Mouse (Mus musculus) G1E (cell line): ENCODE results near the gene Slc1a4. TPM values are rescaled to one million over a fixed set of nuclear protein-coding genes. Genes with fewer than 3 reads are reported as not detected.

Source experiments
- ATAC-seq: 2 replicates; pipeline ENCODE4 v1.8.0; 2016; ENCODE audit warnings: mild to moderate bottlenecking; ENCODE audit not compliant: insufficient number of reproducible peaks, poor library complexity, low FRiP score, severe bottlenecking; ENCODE audit errors: extremely low read depth
- DNase-seq: peaks from one replicate; pipeline ENCODE4 v3.0.0; 2012; ENCODE audit warnings: low spot score
- H3K27me3 ChIP-seq: 2 replicates; pipeline ENCODE4 v1.6.1; 2012; ENCODE audit warnings: mild to moderate bottlenecking, low read length, inconsistent platforms; ENCODE audit not compliant: insufficient read depth
- H3K36me3 ChIP-seq: replicated peaks from 2 replicates; pipeline ENCODE3; 2012; ENCODE audit warnings: mild to moderate bottlenecking, inconsistent platforms
- H3K4me1 ChIP-seq: 2 replicates; pipeline ENCODE4 v1.6.1; 2012; ENCODE audit warnings: low read depth, low read length, inconsistent platforms, mixed read lengths; ENCODE audit not compliant: insufficient read depth
- H3K4me3 ChIP-seq: 2 replicates; pipeline ENCODE4 v1.5.1; 2012; ENCODE audit warnings: low read depth, mild to moderate bottlenecking, inconsistent platforms, low read length, moderate library complexity, mixed read lengths
- H3K9me3 ChIP-seq: replicated peaks from 2 replicates; pipeline ENCODE4 v1.6.1; 2012; ENCODE audit warnings: inconsistent platforms
- CTCF ChIP-seq: IDR thresholded peaks from 2 replicates; pipeline ENCODE4 v1.5.1; 2012; ENCODE audit warnings: low read depth, low read length, inconsistent platforms, mixed read lengths
- GATA1 ChIP-seq: IDR thresholded peaks from 2 replicates; pipeline ENCODE4 v1.6.1; 2012; ENCODE audit warnings: borderline replicate concordance, low read length, inconsistent platforms, mixed read lengths
- GATA2 ChIP-seq: IDR thresholded peaks from 2 replicates; pipeline ENCODE4 v1.6.1; 2012; ENCODE audit warnings: low read depth, low read length, inconsistent platforms, borderline replicate concordance
- POLR2AphosphoS5 ChIP-seq: IDR thresholded peaks from 2 replicates; pipeline ENCODE4 v1.6.1; 2012; ENCODE audit warnings: low read depth, low read length, inconsistent platforms; ENCODE audit not compliant: insufficient replicate concordance
- TAL1 ChIP-seq: conservative IDR thresholded peaks from 2 replicates; pipeline ENCODE4 v1.6.1; 2012; ENCODE audit warnings: low read depth, low read length, inconsistent platforms, mixed read lengths
- polyA plus RNA-seq: library from polyadenylated mRNA; stranded (reverse); fragments of >175 nt; gene quantifications from 2 replicates; pipeline ENCODE4 v1.2.3, GENCODE M21; 2012
- total RNA-seq, 2 experiments: library from RNA; stranded (forward) in 1 of 2; stranded (reverse) in 1 of 2; fragments of 200-1000 nt in 1 of 2; fragments of >200 nt in 1 of 2; fragmentation: Nextera tagmentation in 1 of 2; gene quantifications; 2 replicates each; pipeline ENCODE4 v1.2.3; 2014 to 2017

The Slc1a4 gene
- total and polyA plus RNA-seq, 3 experiments = 0.71 to 7.2 (median 6.1) TPM

DNA sequence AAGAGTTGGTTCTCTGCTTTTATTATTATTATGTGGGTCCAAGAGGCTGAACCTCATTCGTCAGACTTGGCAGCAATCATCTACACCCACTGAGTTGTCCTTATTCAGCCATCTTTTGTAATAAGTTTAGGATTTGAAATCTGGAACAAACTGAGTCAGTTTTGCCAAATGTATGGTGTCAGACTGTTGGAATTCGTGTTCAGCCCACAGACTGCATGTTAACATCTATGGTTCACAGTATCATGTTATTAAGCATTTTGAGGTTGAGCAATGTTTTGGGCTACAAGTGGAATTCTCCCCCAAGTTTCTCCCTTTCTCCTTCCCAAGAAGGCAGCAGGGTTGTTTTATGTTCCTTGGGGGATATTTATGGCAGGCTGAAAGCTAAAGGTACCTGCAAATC is 79.4 kb downstream of the Slc1a4 start:
- Histone ChIP-seq H3K27me3 (peaks cover 19% of the 10 kb centered on the region), H3K4me3 (no peak overlapping the region), H3K9me3 (no peaks in the 10 kb centered on the region; the same call in 1 of the 2 replicates), H3K36me3 (no peaks in the 10 kb centered on the region), H3K4me1 (peaks cover 21% of the 10 kb centered on the region)
- DNase-seq = no peak
- no peak for ATAC-seq
- TF ChIP-seq GATA1 = no peak
- no peak for TF ChIP-seq POLR2AphosphoS5
- no peak for TF ChIP-seq GATA2
- TF ChIP-seq TAL1 = no peak
- no peak for TF ChIP-seq CTCF

Other genes with a start within 250 kb of the Slc1a4 start
- gene Actr2, start 219.8 kb downstream of the Slc1a4 start, total RNA-seq (2014; fragmentation: Nextera tagmentation) = 213 and 217 TPM in 2 replicates
- gene Actr2, start 219.8 kb downstream of the Slc1a4 start, total RNA-seq (2017) = 186 and 261 TPM in 2 replicates
- 116 and 120 TPM in 2 replicates for gene Actr2, start 219.8 kb downstream of the Slc1a4 start, polyA plus RNA-seq
- gene Rab1a, start 131.3 kb downstream of the Slc1a4 start, total RNA-seq (2014; fragmentation: Nextera tagmentation) = 105 and 110 TPM in 2 replicates
- gene Rab1a, start 131.3 kb downstream of the Slc1a4 start, total RNA-seq (2017) = 85.7 and 113 TPM in 2 replicates
- gene Rab1a, start 131.3 kb downstream of the Slc1a4 start, polyA plus RNA-seq = 32.8 and 34.0 TPM in 2 replicates
- gene Cep68, start 83.3 kb downstream of the Slc1a4 start, total RNA-seq (2014; fragmentation: Nextera tagmentation) = 32.9 and 37.5 TPM in 2 replicates
- gene Cep68, start 83.3 kb downstream of the Slc1a4 start, total RNA-seq (2017) = 19.9 and 20.6 TPM in 2 replicates
- gene Cep68, start 83.3 kb downstream of the Slc1a4 start, polyA plus RNA-seq = 23.3 and 25.4 TPM in 2 replicates
- 17.6 and 30.8 TPM in 2 replicates for gene Sertad2, start 210.5 kb upstream of the Slc1a4 start, total RNA-seq (2014; fragmentation: Nextera tagmentation)
- gene Sertad2, start 210.5 kb upstream of the Slc1a4 start, total RNA-seq (2017) = 8.4 and 9.2 TPM in 2 replicates
- 21.4 and 22.2 TPM in 2 replicates for gene Sertad2, start 210.5 kb upstream of the Slc1a4 start, polyA plus RNA-seq